Comparison of ENCODE assay signal across 10 mouse cellular contexts in genomic region chr10:75880771-75881577, GRCm38 (mm10). TPM values are rescaled to one million over a fixed set of nuclear protein-coding genes. Genes with fewer than 3 reads are reported as not detected.
DNase-seq lines count a peak whose midpoint lies in the region; ATAC-seq lines count a peak whose summit lies in the region.
"Had no signal": no experiment of that assay in that cellular context is flagged by ENCODE, and none has a peak within 500 bp of the region (broad histone marks: within the 10 kb centered on the region; RNA-seq: fewer than 3 reads in every experiment).

No protein-coding gene starts in this region.

- no peaks in the 10 kb centered on the region for H3K36me3 ChIP-seq in forebrain, embryonic 10.5 days (replicated peaks)
- H3K36me3 ChIP-seq in forebrain, embryonic 11.5 days (ENCODE audit: control insufficient read depth, insufficient read depth, low read length): no peaks in the 10 kb centered on the region
- H3K36me3 ChIP-seq in midbrain, embryonic 12.5 days: no peaks in the 10 kb centered on the region
- no peaks in the 10 kb centered on the region for H3K36me3 ChIP-seq in midbrain, embryonic 16.5 days (ENCODE audit: control insufficient read depth, insufficient read depth, low read length)
- no peaks in the 10 kb centered on the region for H3K36me3 ChIP-seq in forebrain, embryonic 13.5 days (ENCODE audit: poor library complexity, severe bottlenecking)
- no peaks in the 10 kb centered on the region for H3K36me3 ChIP-seq in liver, embryonic 13.5 days

- H3K9ac ChIP-seq in forebrain, embryonic 11.5 days (ENCODE audit: low read length): no peak overlapping the region
- no peak overlapping the region for H3K9ac ChIP-seq in midbrain, embryonic 12.5 days (replicated peaks)
- no peak overlapping the region for H3K9ac ChIP-seq in midbrain, embryonic 16.5 days (ENCODE audit: low read depth, low read length)
- H3K9ac ChIP-seq in forebrain, embryonic 13.5 days: no peak overlapping the region
- no peak overlapping the region for H3K9ac ChIP-seq in liver, embryonic 13.5 days

- no peak for DNase-seq in forebrain, embryonic 10.5 days (ENCODE audit: extremely low spot score, low spot score)
- no peak for DNase-seq in forebrain, embryonic 11.5 days (ENCODE audit: low spot score)
- no peak for DNase-seq in liver, embryonic 13.5 days
- DNase-seq in layer of hippocampus, postnatal 10 days (ENCODE audit: low spot score in 2 of 2): no peak
- DNase-seq in lung, postnatal 4 days: no peak
- DNase-seq: cerebellum, adult 9-11 months had no signal

- H3K4me1 ChIP-seq in forebrain, embryonic 10.5 days: peaks cover 28% of the 10 kb centered on the region
- H3K4me1 ChIP-seq in forebrain, embryonic 11.5 days (replicated peaks; ENCODE audit: control insufficient read depth, insufficient read depth, low read length): peaks cover 10% of the 10 kb centered on the region; the same call in 1 of the 2 replicates
- peaks cover 25% of the 10 kb centered on the region for H3K4me1 ChIP-seq in midbrain, embryonic 12.5 days
- H3K4me1 ChIP-seq in midbrain, embryonic 16.5 days (ENCODE audit: control insufficient read depth, insufficient read depth, low read length): no peaks in the 10 kb centered on the region
- H3K4me1 ChIP-seq in forebrain, embryonic 13.5 days: peaks cover 25% of the 10 kb centered on the region
- no peaks in the 10 kb centered on the region for H3K4me1 ChIP-seq in liver, embryonic 13.5 days (replicated peaks)

- no peak overlapping the region for H3K4me3 ChIP-seq in forebrain, embryonic 10.5 days
- no peak overlapping the region for H3K4me3 ChIP-seq in forebrain, embryonic 11.5 days (ENCODE audit: low read depth, low read length)
- no peak overlapping the region for H3K4me3 ChIP-seq in midbrain, embryonic 12.5 days
- H3K4me3 ChIP-seq in midbrain, embryonic 16.5 days (ENCODE audit: low read depth, low read length): no peak overlapping the region
- H3K4me3 ChIP-seq in forebrain, embryonic 13.5 days: no peak overlapping the region
- H3K4me3 ChIP-seq in liver, embryonic 13.5 days (replicated peaks): no peak overlapping the region

- 72% methylated on average over 6 of the region's 6 CpGs for WGBS in forebrain, embryonic 10.5 days
- WGBS in forebrain, embryonic 11.5 days: 69% methylated on average over 6 of the region's 6 CpGs
- WGBS in midbrain, embryonic 12.5 days: 67% methylated on average over 6 of the region's 6 CpGs
- 63% methylated on average over 6 of the region's 6 CpGs for WGBS in midbrain, embryonic 16.5 days
- 41% methylated on average over 6 of the region's 6 CpGs for WGBS in forebrain, embryonic 13.5 days
- 58% methylated on average over 6 of the region's 6 CpGs for WGBS in liver, embryonic 13.5 days (ENCODE audit: insufficient replicate concordance)

- 0 out of 2 replicates have a peak overlapping the region, but pooled peaks have one; percentile 71 for H3K27ac ChIP-seq in forebrain, embryonic 10.5 days
- H3K27ac ChIP-seq in forebrain, embryonic 11.5 days (ENCODE audit: low read depth, low read length): no peak overlapping the region
- H3K27ac ChIP-seq in midbrain, embryonic 12.5 days (replicated peaks): peak overlapping the region; percentile 22; the same call in 1 of the 2 replicates
- H3K27ac ChIP-seq in midbrain, embryonic 16.5 days (ENCODE audit: low read length): no peak overlapping the region
- peak overlapping the region; percentile 66 for H3K27ac ChIP-seq in forebrain, embryonic 13.5 days
- H3K27ac ChIP-seq in liver, embryonic 13.5 days: peak overlapping the region; percentile 44; the same call in 1 of the 2 replicates
- H3K27ac ChIP-seq: macrophage had no signal

- H3K4me2 ChIP-seq in forebrain, embryonic 11.5 days (ENCODE audit: low read depth, low read length, severe bottlenecking): no peak overlapping the region
- no peak overlapping the region for H3K4me2 ChIP-seq in midbrain, embryonic 12.5 days (replicated peaks)
- H3K4me2 ChIP-seq in midbrain, embryonic 16.5 days (ENCODE audit: low read length): no peak overlapping the region
- no peak overlapping the region for H3K4me2 ChIP-seq in forebrain, embryonic 13.5 days
- no peak overlapping the region for H3K4me2 ChIP-seq in liver, embryonic 13.5 days

- ATAC-seq in forebrain, embryonic 11.5 days (replicated peaks; ENCODE audit: low FRiP score): no peak
- ATAC-seq in midbrain, embryonic 12.5 days (ENCODE audit: low FRiP score, low read depth): no peak
- no peak for ATAC-seq in midbrain, embryonic 16.5 days
- no peak for ATAC-seq in forebrain, embryonic 13.5 days
- no peak for ATAC-seq in liver, embryonic 13.5 days (ENCODE audit: low read depth)

- H3K27me3 ChIP-seq in forebrain, embryonic 10.5 days (ENCODE audit: poor library complexity, severe bottlenecking): no peaks in the 10 kb centered on the region; the same call in none of the 2 replicates
- no peaks in the 10 kb centered on the region for H3K27me3 ChIP-seq in forebrain, embryonic 11.5 days (ENCODE audit: control insufficient read depth, insufficient read depth, low read length)
- H3K27me3 ChIP-seq in midbrain, embryonic 12.5 days: no peaks in the 10 kb centered on the region
- H3K27me3 ChIP-seq in midbrain, embryonic 16.5 days (ENCODE audit: control insufficient read depth, insufficient read depth, low read depth, low read length): no peaks in the 10 kb centered on the region
- H3K27me3 ChIP-seq in forebrain, embryonic 13.5 days: no peaks in the 10 kb centered on the region
- peaks cover 24% of the 10 kb centered on the region for H3K27me3 ChIP-seq in liver, embryonic 13.5 days

- no peaks in the 10 kb centered on the region for H3K9me3 ChIP-seq in forebrain, embryonic 10.5 days
- H3K9me3 ChIP-seq in forebrain, embryonic 11.5 days (ENCODE audit: control insufficient read depth, low read length): no peaks in the 10 kb centered on the region
- no peaks in the 10 kb centered on the region for H3K9me3 ChIP-seq in midbrain, embryonic 12.5 days
- H3K9me3 ChIP-seq in midbrain, embryonic 16.5 days (replicated peaks; ENCODE audit: control insufficient read depth, low read length, poor library complexity, severe bottlenecking): no peaks in the 10 kb centered on the region
- H3K9me3 ChIP-seq in forebrain, embryonic 13.5 days (replicated peaks): no peaks in the 10 kb centered on the region
- H3K9me3 ChIP-seq in liver, embryonic 13.5 days (replicated peaks): no peaks in the 10 kb centered on the region

RNA-seq across cellular contexts. Expression of gene Derl3, which starts 12.2 kb away (rescaled TPM):
- polyA plus RNA-seq in forebrain, embryonic 10.5 days (2016; fragmentation: Nextera tagmentation; extraction: Ambion mirVana): 1.8 and 2.4 TPM in 2 replicates
- polyA plus RNA-seq in forebrain, embryonic 11.5 days (2014; fragmentation: Nextera tagmentation; extraction: Ambion mirVana): 2.3 and 3.4 TPM in 2 replicates
- 1.8 and 2.4 TPM in 2 replicates for polyA plus RNA-seq in midbrain, embryonic 12.5 days (2016; fragmentation: Nextera tagmentation; extraction: Ambion mirVana)
- 1.1 and 1.4 TPM in 2 replicates for polyA plus RNA-seq in midbrain, embryonic 16.5 days (2015; fragmentation: Nextera tagmentation; extraction: Ambion mirVana)
- 1.8 and 3.1 TPM in 2 replicates for polyA plus RNA-seq in forebrain, embryonic 13.5 days (2015; fragmentation: Nextera tagmentation; extraction: Ambion mirVana)
- polyA plus RNA-seq in liver, embryonic 13.5 days (2015; fragmentation: Nextera tagmentation; extraction: Ambion mirVana): 0.21 and 0.51 TPM in 2 replicates
- total RNA-seq in layer of hippocampus, postnatal 10 days (2021): 1 to 10 TPM in 1 of 2 experiments, not detected in 1; 1.7 TPM
- polyA plus RNA-seq: macrophage had no signal

RNA-seq across cellular contexts. Expression of gene Mif, which starts 20.9 kb away (rescaled TPM):
- polyA plus RNA-seq in forebrain, embryonic 10.5 days (2016; fragmentation: Nextera tagmentation; extraction: Ambion mirVana): 3,631 and 3,763 TPM in 2 replicates
- polyA plus RNA-seq in forebrain, embryonic 11.5 days (2014; fragmentation: Nextera tagmentation; extraction: Ambion mirVana): 2,277 and 2,481 TPM in 2 replicates
- 1,213 and 1,289 TPM in 2 replicates for polyA plus RNA-seq in midbrain, embryonic 12.5 days (2016; fragmentation: Nextera tagmentation; extraction: Ambion mirVana)
- 1,399 and 1,460 TPM in 2 replicates for polyA plus RNA-seq in midbrain, embryonic 16.5 days (2015; fragmentation: Nextera tagmentation; extraction: Ambion mirVana)
- 1,962 and 1,979 TPM in 2 replicates for polyA plus RNA-seq in forebrain, embryonic 13.5 days (2015; fragmentation: Nextera tagmentation; extraction: Ambion mirVana)
- polyA plus RNA-seq in liver, embryonic 13.5 days (2015; fragmentation: Nextera tagmentation; extraction: Ambion mirVana): 877 and 1,047 TPM in 2 replicates
- 100 to 1,000 TPM; 674 to 738 TPM for total RNA-seq in layer of hippocampus, postnatal 10 days (2021)

RNA-seq across cellular contexts. Expression of gene Smarcb1, which starts 40.4 kb away (rescaled TPM):
- polyA plus RNA-seq in forebrain, embryonic 10.5 days (2016; fragmentation: Nextera tagmentation; extraction: Ambion mirVana): 275 and 283 TPM in 2 replicates
- 295 TPM in 2 replicates for polyA plus RNA-seq in forebrain, embryonic 11.5 days (2014; fragmentation: Nextera tagmentation; extraction: Ambion mirVana)
- polyA plus RNA-seq in midbrain, embryonic 12.5 days (2016; fragmentation: Nextera tagmentation; extraction: Ambion mirVana): 294 and 315 TPM in 2 replicates
- 262 and 281 TPM in 2 replicates for polyA plus RNA-seq in midbrain, embryonic 16.5 days (2015; fragmentation: Nextera tagmentation; extraction: Ambion mirVana)
- polyA plus RNA-seq in forebrain, embryonic 13.5 days (2015; fragmentation: Nextera tagmentation; extraction: Ambion mirVana): 336 and 349 TPM in 2 replicates
- 85.6 and 88.1 TPM in 2 replicates for polyA plus RNA-seq in liver, embryonic 13.5 days (2015; fragmentation: Nextera tagmentation; extraction: Ambion mirVana)
- total RNA-seq in layer of hippocampus, postnatal 10 days (2021): 10 to 100 TPM; 99.2 to 99.3 TPM

RNA-seq across cellular contexts. Expression of gene Gstt2, which starts 43.8 kb away (rescaled TPM):
- polyA plus RNA-seq in forebrain, embryonic 10.5 days (2016; fragmentation: Nextera tagmentation; extraction: Ambion mirVana): 7.3 and 8.3 TPM in 2 replicates
- 6.9 and 8.8 TPM in 2 replicates for polyA plus RNA-seq in forebrain, embryonic 11.5 days (2014; fragmentation: Nextera tagmentation; extraction: Ambion mirVana)
- 7.7 and 7.9 TPM in 2 replicates for polyA plus RNA-seq in midbrain, embryonic 12.5 days (2016; fragmentation: Nextera tagmentation; extraction: Ambion mirVana)
- polyA plus RNA-seq in midbrain, embryonic 16.5 days (2015; fragmentation: Nextera tagmentation; extraction: Ambion mirVana): 7.0 TPM in 2 replicates
- polyA plus RNA-seq in forebrain, embryonic 13.5 days (2015; fragmentation: Nextera tagmentation; extraction: Ambion mirVana): 4.0 and 4.4 TPM in 2 replicates
- 35.3 and 39.2 TPM in 2 replicates for polyA plus RNA-seq in liver, embryonic 13.5 days (2015; fragmentation: Nextera tagmentation; extraction: Ambion mirVana)
- total RNA-seq in layer of hippocampus, postnatal 10 days (2021): 1 to 10 TPM; 5.0 to 6.1 TPM

RNA-seq across cellular contexts. Expression of gene Chchd10, which starts 52.0 kb away (rescaled TPM):
- polyA plus RNA-seq in forebrain, embryonic 10.5 days (2016; fragmentation: Nextera tagmentation; extraction: Ambion mirVana): 8.8 and 10.7 TPM in 2 replicates
- 6.6 and 7.4 TPM in 2 replicates for polyA plus RNA-seq in forebrain, embryonic 11.5 days (2014; fragmentation: Nextera tagmentation; extraction: Ambion mirVana)
- 5.7 and 7.4 TPM in 2 replicates for polyA plus RNA-seq in midbrain, embryonic 12.5 days (2016; fragmentation: Nextera tagmentation; extraction: Ambion mirVana)
- polyA plus RNA-seq in midbrain, embryonic 16.5 days (2015; fragmentation: Nextera tagmentation; extraction: Ambion mirVana): 72.1 and 93.2 TPM in 2 replicates
- 10.3 and 13.3 TPM in 2 replicates for polyA plus RNA-seq in forebrain, embryonic 13.5 days (2015; fragmentation: Nextera tagmentation; extraction: Ambion mirVana)
- 88.0 and 110 TPM in 2 replicates for polyA plus RNA-seq in liver, embryonic 13.5 days (2015; fragmentation: Nextera tagmentation; extraction: Ambion mirVana)
- 100 to 1,000 TPM; 185 to 218 TPM for total RNA-seq in layer of hippocampus, postnatal 10 days (2021)

Comparison
In these comparisons a context has a peak if more than half of its experiments do, and no peak if none do; other contexts are left out.
1. H3K27ac ChIP-seq: peak in forebrain, embryonic 10.5 days (single experiment), midbrain, embryonic 12.5 days (single experiment), forebrain, embryonic 13.5 days (single experiment) and liver, embryonic 13.5 days (single experiment); none in forebrain, embryonic 11.5 days (single experiment) and midbrain, embryonic 16.5 days (single experiment).